Mouse (Mus musculus): ENCODE data around the gene Itpkb. TPM values are rescaled to one million over a fixed set of nuclear protein-coding genes. Genes with fewer than 3 reads are reported as not detected.

Gene Itpkb
- polyA plus RNA-seq, 1 experiment from 2014 or later = 3.7 TPM

DNA sequence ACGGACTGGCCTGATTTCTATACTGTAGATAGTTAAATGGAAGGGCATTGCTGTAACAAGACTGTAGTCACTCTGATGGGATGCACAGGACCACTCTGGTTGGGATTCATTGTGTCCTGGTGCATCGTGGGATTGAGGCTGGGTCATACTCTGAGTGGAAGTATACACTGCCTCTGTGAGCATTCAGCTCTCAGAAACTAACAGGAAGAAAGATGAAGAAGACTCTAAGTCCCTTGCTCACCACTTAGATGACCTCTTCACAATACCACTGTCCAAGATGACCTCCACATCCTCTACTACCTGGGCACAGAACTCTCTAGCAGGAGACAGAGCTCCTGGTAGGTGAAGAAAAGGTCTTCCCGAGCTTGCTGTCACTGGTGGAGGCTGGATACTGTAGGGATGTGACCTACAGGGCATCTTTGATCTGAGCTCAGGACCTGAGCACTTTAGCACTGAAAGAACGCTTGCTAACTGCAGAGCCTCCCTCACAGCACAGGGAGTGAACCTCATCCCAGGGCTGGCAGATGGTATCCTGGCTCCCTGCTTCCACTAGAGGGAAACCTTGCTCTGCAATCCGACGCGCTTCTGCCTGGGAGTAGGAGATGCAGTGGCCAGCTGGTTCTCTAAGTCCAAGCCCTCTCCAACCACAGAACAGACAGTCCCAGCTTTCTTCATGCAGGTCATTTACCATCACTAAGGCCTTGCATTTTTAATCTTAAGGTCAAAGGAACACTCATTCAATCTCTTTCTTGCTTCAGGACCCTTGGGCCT, 103.7 kb downstream of the Itpkb start:
- peak; percentile 87 for ATAC-seq (ENCODE audit: low FRiP score, low read depth)
- H3K4me1 ChIP-seq (replicated peaks) = peaks cover 28% of the 10 kb centered on the region
- 18% methylated on average over 7 of the region's 7 CpGs for WGBS
- H3K9me3 ChIP-seq = no peaks in the 10 kb centered on the region
- no peaks in the 10 kb centered on the region for H3K27me3 ChIP-seq
- no peak overlapping the region for H3K27ac ChIP-seq (replicated peaks)
- no peak overlapping the region for H3K9ac ChIP-seq
- no peaks in the 10 kb centered on the region for H3K36me3 ChIP-seq
- H3K4me2 ChIP-seq = no peak overlapping the region
- no peak overlapping the region for H3K4me3 ChIP-seq

DNA sequence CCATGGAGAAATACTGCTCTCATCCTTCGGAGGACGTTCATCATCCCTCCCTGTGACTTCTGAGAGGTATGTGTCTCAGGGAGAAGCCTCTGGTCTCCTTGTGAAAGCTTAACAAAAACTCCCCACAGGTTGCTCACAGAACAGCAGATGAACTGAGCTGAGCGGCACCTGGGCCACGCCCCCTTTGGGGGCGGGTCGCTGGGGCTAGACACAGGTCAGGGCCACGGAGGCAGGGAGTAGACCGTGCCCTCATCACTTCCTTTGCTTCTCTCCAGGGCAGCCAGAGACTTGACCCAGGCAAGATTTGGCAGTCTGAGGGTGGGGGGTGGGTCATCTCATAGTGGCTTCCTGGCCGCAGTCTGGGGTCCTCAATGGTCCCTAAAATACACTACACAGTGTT, 104.6 kb downstream of the Itpkb start:
- no peak overlapping the region for H3K9ac ChIP-seq

GRCm38 (mm10) chr1:180439496-180439895, 109.2 kb downstream of the Itpkb start:
- H3K4me1 ChIP-seq (replicated peaks) = peaks cover 6% of the 10 kb centered on the region; the same call in 1 of the 2 replicates
- H3K27me3 ChIP-seq = no peaks in the 10 kb centered on the region
- no peak overlapping the region for H3K9ac ChIP-seq
- no peak overlapping the region for H3K4me3 ChIP-seq
- H3K36me3 ChIP-seq = no peaks in the 10 kb centered on the region
- H3K27ac ChIP-seq (replicated peaks) = no peak overlapping the region
- H3K9me3 ChIP-seq = no peaks in the 10 kb centered on the region
- WGBS = 83% methylated on average over 4 of the region's 4 CpGs
- no peak for ATAC-seq (ENCODE audit: low FRiP score, low read depth)
- no peak overlapping the region for H3K4me2 ChIP-seq

More for the DNA sequence above, 104.6 kb downstream of the Itpkb start:
- no peak overlapping the region for H3K4me2 ChIP-seq
- H3K4me1 ChIP-seq (replicated peaks) = peaks cover 28% of the 10 kb centered on the region
- no peak overlapping the region for H3K27ac ChIP-seq (replicated peaks)
- no peak for ATAC-seq (ENCODE audit: low FRiP score, low read depth)
- H3K36me3 ChIP-seq = no peaks in the 10 kb centered on the region
- WGBS = 17% methylated on average over 9 of the region's 9 CpGs
- H3K9me3 ChIP-seq = no peaks in the 10 kb centered on the region
- H3K4me3 ChIP-seq = no peak overlapping the region
- H3K27me3 ChIP-seq = no peaks in the 10 kb centered on the region

DNA sequence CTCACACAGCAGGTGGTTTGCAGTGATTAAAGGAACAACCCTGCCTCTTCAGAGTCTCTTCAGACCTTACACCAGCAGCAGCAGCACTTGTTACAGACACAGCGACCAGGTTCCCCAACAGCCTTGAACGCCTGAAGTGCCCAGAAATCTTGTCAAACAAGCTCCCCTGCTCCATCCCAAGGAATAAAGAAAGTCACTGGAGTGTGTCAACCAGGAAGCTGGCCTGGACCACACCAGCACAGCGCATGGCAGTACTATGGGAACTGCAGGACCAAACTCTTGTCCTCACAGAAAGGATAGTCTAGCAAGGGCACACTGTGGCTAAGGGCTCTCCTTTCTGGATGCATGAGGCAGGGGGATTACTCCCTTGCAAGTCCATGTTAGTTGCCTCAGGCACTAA, 114.1 kb downstream of the Itpkb start:
- H3K4me1 ChIP-seq (replicated peaks) = no peaks in the 10 kb centered on the region
- H3K9me3 ChIP-seq = no peaks in the 10 kb centered on the region
- H3K27ac ChIP-seq (replicated peaks) = no peak overlapping the region
- no peak overlapping the region for H3K4me3 ChIP-seq
- WGBS = 68% methylated on average over 3 of the region's 3 CpGs
- H3K36me3 ChIP-seq = no peaks in the 10 kb centered on the region
- no peaks in the 10 kb centered on the region for H3K27me3 ChIP-seq
- H3K4me2 ChIP-seq = no peak overlapping the region
- H3K9ac ChIP-seq = no peak overlapping the region
- no peak for ATAC-seq (ENCODE audit: low FRiP score, low read depth)

DNA sequence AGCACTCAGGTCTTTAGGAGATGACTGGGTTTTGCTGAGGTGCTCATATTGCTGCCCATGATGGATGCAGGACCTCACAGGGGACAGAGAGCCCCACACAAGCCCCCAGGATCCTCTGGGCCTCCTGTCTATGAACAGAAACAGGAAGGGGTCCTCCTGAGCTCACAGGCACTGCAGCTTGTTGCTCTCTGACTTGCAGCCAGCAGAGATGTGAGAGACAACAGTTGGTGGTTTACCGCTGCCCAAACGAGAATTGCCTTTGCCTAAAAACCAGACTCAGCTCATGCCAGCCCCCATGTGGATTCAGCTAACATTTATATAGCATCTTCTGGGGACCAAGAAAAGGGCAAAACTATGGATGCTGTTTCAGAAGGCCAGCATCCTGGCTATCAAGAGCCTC, 119.4 kb downstream of the Itpkb start:
- H3K4me2 ChIP-seq = no peak overlapping the region
- H3K27me3 ChIP-seq = no peaks in the 10 kb centered on the region
- no peak for ATAC-seq (ENCODE audit: low FRiP score, low read depth)
- no peaks in the 10 kb centered on the region for H3K36me3 ChIP-seq
- H3K4me3 ChIP-seq = no peak overlapping the region
- H3K27ac ChIP-seq (replicated peaks) = no peak overlapping the region
- WGBS = 64% methylated on average over 2 of the region's 2 CpGs
- H3K9ac ChIP-seq = no peak overlapping the region
- no peaks in the 10 kb centered on the region for H3K9me3 ChIP-seq
- no peaks in the 10 kb centered on the region for H3K4me1 ChIP-seq (replicated peaks)

- H3K4me1 ChIP-seq (replicated peaks) = peaks cover 35% of the 10 kb centered on the region
- H3K36me3 ChIP-seq = no peaks in the 10 kb centered on the region
- ATAC-seq (ENCODE audit: low FRiP score, low read depth) = no peak
- peak overlapping the region; percentile 46 for H3K27ac ChIP-seq (replicated peaks)
- WGBS = 46% methylated on average over 6 of the region's 6 CpGs
- H3K27me3 ChIP-seq = no peaks in the 10 kb centered on the region
- H3K4me2 ChIP-seq = no peak overlapping the region
- no peak overlapping the region for H3K9ac ChIP-seq
- no peak overlapping the region for H3K4me3 ChIP-seq
- H3K9me3 ChIP-seq = no peaks in the 10 kb centered on the region
Observed at GRCm38 (mm10) chr1:180458274-180458673, 128.0 kb downstream of the Itpkb start.

DNA sequence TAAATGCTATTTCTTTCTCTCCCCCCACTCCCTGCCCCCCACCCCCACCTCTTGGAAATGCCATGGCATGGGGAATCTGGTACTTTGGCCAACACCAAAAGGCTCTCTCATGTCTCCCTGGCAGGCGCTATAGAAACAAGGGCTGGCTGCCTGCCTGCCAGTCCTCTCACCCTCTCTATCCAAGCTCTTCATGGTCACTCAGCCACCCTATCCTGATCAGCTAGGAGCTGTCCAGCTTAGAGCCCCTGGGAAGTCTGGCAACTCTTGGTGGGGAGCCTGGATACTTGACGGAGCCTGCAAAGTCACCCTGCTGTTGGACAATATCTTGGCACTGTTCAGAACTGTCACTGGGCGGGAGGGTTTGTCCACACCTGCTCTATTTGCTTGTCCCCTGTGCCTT, 128.4 kb downstream of the Itpkb start:
- Histone ChIP-seq H3K36me3 (no peaks in the 10 kb centered on the region), H3K9me3 (no peaks in the 10 kb centered on the region), H3K4me2 (no peak overlapping the region), H3K27ac (replicated peaks) (no peak overlapping the region; the same call in 1 of the 2 replicates), H3K9ac (no peak overlapping the region), H3K27me3 (no peaks in the 10 kb centered on the region), H3K4me3 (no peak overlapping the region), H3K4me1 (replicated peaks) (peaks cover 35% of the 10 kb centered on the region)
- WGBS = 59% methylated on average over 3 of the region's 3 CpGs
- ATAC-seq (ENCODE audit: low FRiP score, low read depth) = peak; percentile 32; the same call in 1 of the 2 replicates

DNA sequence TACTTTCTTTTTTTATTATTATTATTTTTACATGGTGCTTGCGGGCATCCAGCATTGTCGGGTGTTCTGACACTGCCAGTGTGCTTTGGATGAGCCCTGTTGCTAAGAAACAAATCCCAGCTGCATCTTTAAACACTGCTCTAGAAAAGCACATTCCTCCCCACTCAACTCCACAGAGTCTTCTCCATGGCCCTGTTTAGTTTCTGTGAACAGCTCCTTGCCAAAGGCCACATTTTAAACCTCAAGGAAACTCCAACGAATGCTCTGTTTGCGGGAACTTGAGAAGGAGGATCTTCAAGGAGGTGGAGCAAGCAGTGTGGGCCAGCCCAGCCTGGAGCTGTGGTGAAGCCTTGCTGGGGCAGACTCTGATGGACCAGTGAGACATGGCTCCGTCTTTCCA, 130.4 kb downstream of the Itpkb start:
- no peaks in the 10 kb centered on the region for H3K9me3 ChIP-seq
- H3K9ac ChIP-seq = no peak overlapping the region
- no peaks in the 10 kb centered on the region for H3K27me3 ChIP-seq
- 53% methylated on average over 5 of the region's 5 CpGs for WGBS
- H3K4me2 ChIP-seq = no peak overlapping the region
- H3K4me3 ChIP-seq = no peak overlapping the region
- ATAC-seq (ENCODE audit: low FRiP score, low read depth) = no peak
- no peaks in the 10 kb centered on the region for H3K36me3 ChIP-seq
- peaks cover 35% of the 10 kb centered on the region for H3K4me1 ChIP-seq (replicated peaks)
- H3K27ac ChIP-seq (replicated peaks) = no peak overlapping the region

DNA sequence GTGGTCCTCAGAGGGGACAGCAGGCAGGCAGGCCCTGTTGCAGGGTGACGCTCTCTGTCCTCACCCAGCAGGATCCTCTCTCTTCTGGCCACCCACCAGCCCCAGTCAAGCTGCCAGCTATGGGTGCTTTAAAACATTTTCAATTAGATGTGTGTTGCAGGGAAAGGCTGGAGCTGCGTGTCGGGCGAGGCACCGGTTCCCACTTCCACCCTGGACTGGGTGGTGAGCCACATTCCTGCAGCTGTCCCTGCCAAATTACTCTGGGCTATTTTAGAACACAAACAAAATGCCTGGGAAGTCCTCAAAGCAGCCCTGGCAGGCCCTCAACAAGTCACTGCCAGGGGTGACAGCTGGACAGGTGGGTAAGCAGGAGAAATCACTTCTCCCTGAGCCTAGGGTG, 132.1 kb downstream of the Itpkb start:
- peaks cover 35% of the 10 kb centered on the region for H3K4me1 ChIP-seq (replicated peaks)
- 70% methylated on average over 5 of the region's 5 CpGs for WGBS
- no peaks in the 10 kb centered on the region for H3K9me3 ChIP-seq
- no peak overlapping the region for H3K9ac ChIP-seq
- no peak for ATAC-seq (ENCODE audit: low FRiP score, low read depth)
- H3K4me3 ChIP-seq = no peak overlapping the region
- H3K27me3 ChIP-seq = no peaks in the 10 kb centered on the region
- H3K36me3 ChIP-seq = no peaks in the 10 kb centered on the region
- H3K27ac ChIP-seq (replicated peaks) = no peak overlapping the region
- no peak overlapping the region for H3K4me2 ChIP-seq

DNA sequence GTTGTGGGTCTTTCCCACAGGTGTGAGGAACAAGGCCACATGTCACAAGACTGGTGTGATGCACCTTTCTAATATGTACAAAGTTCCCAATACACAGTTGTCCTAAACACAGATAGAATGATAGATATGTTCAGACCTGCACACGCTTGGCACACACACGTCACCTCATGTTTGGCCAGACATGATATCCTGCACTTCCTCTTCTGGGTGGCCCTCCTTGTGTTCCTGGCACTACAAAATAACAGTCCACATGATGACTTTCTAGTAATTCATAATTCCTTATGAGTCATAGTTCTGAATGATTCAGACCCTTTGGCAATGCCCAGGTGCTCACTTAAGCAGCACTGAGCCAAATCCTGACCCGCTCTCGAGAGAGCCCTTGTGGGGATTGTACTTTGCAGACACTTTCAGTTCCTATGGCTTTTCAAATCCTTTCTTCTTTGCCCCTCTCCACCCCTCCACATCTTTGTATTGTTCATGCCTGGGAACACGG, 132.7 kb downstream of the Itpkb start:
- H3K9me3 ChIP-seq = no peaks in the 10 kb centered on the region
- H3K36me3 ChIP-seq = no peaks in the 10 kb centered on the region
- no peak overlapping the region for H3K4me3 ChIP-seq
- no peaks in the 10 kb centered on the region for H3K27me3 ChIP-seq
- H3K9ac ChIP-seq = no peak overlapping the region
- 75% methylated on average over 5 of the region's 5 CpGs for WGBS
- no peak overlapping the region for H3K4me2 ChIP-seq
- H3K4me1 ChIP-seq (replicated peaks) = peaks cover 29% of the 10 kb centered on the region
- no peak overlapping the region for H3K27ac ChIP-seq (replicated peaks)
- ATAC-seq (ENCODE audit: low FRiP score, low read depth) = no peak

DNA sequence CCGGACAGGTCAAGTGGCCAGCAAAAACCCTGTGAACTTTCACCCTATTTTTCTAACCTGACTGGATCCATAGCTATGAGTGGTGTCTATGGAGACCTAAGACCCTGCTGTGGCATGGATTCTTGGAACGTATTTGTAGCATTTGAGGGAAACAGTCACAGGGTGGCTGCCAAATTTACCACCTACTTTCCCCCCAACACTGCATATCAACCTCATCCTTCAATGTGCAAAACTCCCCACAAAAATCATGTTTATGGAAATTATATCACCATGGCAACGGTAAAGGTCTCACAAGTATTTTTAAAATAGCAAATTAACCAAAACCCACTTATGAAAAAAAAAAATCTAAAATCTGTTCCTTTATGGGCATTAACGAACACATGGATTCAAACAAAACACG, 134.1 kb downstream of the Itpkb start:
- Histone ChIP-seq H3K9me3 (no peaks in the 10 kb centered on the region), H3K4me2 (no peak overlapping the region), H3K9ac (no peak overlapping the region), H3K4me1 (replicated peaks) (peaks cover 18% of the 10 kb centered on the region), H3K27me3 (no peaks in the 10 kb centered on the region), H3K36me3 (no peaks in the 10 kb centered on the region), H3K4me3 (no peak overlapping the region), H3K27ac (replicated peaks) (no peak overlapping the region)
- WGBS = 70% methylated on average over 5 of the region's 5 CpGs
- no peak for ATAC-seq (ENCODE audit: low FRiP score, low read depth)

DNA sequence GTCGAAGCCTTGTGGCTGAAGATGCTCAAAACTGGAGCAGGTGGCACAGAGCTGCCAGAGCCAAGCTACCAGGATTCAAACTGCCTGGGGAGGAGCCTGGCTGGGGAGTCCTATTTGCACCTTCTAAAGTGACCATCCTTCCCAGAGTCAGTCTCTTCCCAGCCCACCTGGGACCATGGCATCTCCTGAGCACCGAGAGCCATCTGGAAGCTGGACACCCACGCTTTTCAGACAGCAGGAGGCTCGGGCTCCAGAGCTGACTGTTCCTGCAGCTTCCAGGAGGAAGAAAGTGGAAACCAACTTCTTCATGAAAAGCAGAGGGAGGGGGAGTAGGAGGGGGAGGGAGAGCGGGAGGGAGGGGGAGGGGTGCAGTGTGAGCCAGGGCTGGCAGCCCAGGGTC, 135.3 kb downstream of the Itpkb start:
- Histone ChIP-seq H3K4me3 (no peak overlapping the region), H3K36me3 (no peaks in the 10 kb centered on the region), H3K27me3 (no peaks in the 10 kb centered on the region), H3K4me2 (no peak overlapping the region), H3K9me3 (no peaks in the 10 kb centered on the region), H3K4me1 (replicated peaks) (peaks cover 9% of the 10 kb centered on the region), H3K9ac (no peak overlapping the region), H3K27ac (replicated peaks) (no peak overlapping the region)
- WGBS = 81% methylated on average over 5 of the region's 5 CpGs
- ATAC-seq (ENCODE audit: low FRiP score, low read depth) = no peak

DNA sequence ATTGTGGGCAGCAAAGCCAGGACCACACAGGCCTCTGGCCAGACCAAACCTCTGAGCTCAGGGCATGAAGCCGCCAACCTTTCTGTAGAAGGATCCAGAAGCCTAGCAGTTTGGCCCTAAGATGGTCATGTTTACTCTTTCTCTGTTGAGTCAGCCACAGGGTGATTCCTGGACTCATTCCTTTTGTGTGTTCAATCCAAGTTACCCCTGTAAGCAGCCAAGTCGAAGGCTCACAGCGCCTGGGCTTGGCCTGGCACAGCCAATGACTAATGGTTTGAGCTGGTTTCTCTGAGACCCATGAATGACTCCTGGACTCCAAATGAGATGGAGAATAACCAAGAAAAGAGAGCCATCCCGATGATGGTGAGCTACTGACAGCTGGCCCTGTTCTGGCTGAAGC, 137.7 kb downstream of the Itpkb start:
- 85% methylated on average over 4 of the region's 4 CpGs for WGBS
- no peaks in the 10 kb centered on the region for H3K27me3 ChIP-seq
- no peaks in the 10 kb centered on the region for H3K4me1 ChIP-seq (replicated peaks)
- no peak overlapping the region for H3K4me2 ChIP-seq
- no peak overlapping the region for H3K4me3 ChIP-seq
- no peaks in the 10 kb centered on the region for H3K36me3 ChIP-seq
- no peaks in the 10 kb centered on the region for H3K9me3 ChIP-seq
- H3K27ac ChIP-seq (replicated peaks) = no peak overlapping the region
- no peak overlapping the region for H3K9ac ChIP-seq
- ATAC-seq (ENCODE audit: low FRiP score, low read depth) = no peak
